Mouse (Mus musculus): ENCODE measurements around the gene Tfe3. TPM values are rescaled to one million over a fixed set of nuclear protein-coding genes. Genes with fewer than 3 reads are reported as not detected.

Tfe3 gene
- polyA plus RNA-seq, 1 experiment from 2014 or later: 30.9 TPM

DNA sequence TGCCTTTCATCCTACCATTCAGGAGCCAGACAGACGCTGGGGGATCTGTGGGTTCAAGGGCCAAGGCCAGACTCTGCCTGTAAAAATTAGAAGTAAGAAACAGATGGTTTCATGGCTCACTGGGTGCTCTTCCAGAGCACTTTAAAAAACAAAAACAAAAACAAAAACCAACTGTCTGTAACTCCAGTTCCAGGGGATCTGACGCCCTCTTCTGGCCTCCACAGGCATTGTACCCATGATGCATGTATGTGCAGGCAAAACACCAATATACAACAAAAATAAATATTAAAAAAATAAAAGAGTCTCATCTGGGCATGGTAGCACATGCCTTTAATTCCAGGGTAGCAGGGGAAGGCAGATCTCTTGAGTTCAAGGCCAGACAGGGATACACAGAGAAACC lies 10.4 kb downstream of the Tfe3 start:
- no peak for ATAC-seq (ENCODE audit: low FRiP score, low TSS enrichment)
- 52% methylated on average over 2 of the region's 2 CpGs for WGBS
- Histone ChIP-seq H3K36me3 (ENCODE audit: insufficient read depth, low read length) (peaks cover 28% of the 10 kb centered on the region), H3K4me2 (replicated peaks; ENCODE audit: low read depth, low read length) (no peak overlapping the region), H3K4me1 (ENCODE audit: insufficient read depth, low read length) (no peaks in the 10 kb centered on the region), H3K27me3 (ENCODE audit: insufficient read depth, low read length) (no peaks in the 10 kb centered on the region), H3K9ac (replicated peaks; ENCODE audit: low read length) (no peak overlapping the region), H3K4me3 (ENCODE audit: low read length) (no peak overlapping the region), H3K27ac (ENCODE audit: low read length) (no peak overlapping the region), H3K9me3 (ENCODE audit: low read length) (no peaks in the 10 kb centered on the region)

DNA sequence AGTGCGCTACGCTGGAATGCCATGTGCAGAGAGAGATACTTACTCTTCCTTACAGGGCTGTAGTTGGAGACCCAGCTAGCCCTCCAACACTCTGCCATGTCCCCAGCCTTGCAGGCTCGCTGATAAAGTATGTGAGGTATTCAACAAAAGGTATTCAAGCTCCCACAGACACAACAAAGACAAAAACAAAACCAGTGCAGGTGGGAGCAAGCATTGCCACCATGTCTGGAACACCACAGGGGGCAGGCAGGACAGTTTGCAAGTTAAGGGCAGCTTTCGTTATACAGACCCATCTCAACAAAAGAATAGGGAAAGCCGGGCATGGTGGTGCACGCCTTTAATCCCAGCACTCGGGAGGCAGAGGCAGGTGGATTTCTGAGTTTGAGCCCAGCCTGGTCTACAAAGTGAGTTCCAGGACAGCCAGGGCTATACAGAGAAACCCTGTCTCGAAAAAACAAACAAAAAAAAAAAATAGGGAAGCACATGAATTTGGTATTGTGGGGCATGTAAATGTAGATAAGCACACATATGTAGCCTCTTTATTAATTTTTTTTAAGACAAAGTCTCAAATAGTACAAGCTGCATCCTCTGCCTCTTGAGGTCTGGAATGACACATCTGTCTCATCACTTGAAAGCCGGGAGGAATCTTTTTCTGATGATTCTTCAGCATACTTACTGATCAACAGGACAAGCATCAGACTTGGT lies 13.3 kb downstream of the Tfe3 start:
- Histone ChIP-seq H3K9me3 (ENCODE audit: low read length) (no peaks in the 10 kb centered on the region), H3K4me2 (replicated peaks; ENCODE audit: low read depth, low read length) (no peak overlapping the region), H3K9ac (replicated peaks; ENCODE audit: low read length) (no peak overlapping the region), H3K36me3 (ENCODE audit: insufficient read depth, low read length) (peaks cover 18% of the 10 kb centered on the region), H3K27me3 (ENCODE audit: insufficient read depth, low read length) (no peaks in the 10 kb centered on the region), H3K4me3 (ENCODE audit: low read length) (no peak overlapping the region), H3K27ac (ENCODE audit: low read length) (no peak overlapping the region), H3K4me1 (ENCODE audit: insufficient read depth, low read length) (no peaks in the 10 kb centered on the region)
- no peak for ATAC-seq (ENCODE audit: low FRiP score, low TSS enrichment)
- WGBS: 74% methylated on average over 9 of the region's 9 CpGs

DNA sequence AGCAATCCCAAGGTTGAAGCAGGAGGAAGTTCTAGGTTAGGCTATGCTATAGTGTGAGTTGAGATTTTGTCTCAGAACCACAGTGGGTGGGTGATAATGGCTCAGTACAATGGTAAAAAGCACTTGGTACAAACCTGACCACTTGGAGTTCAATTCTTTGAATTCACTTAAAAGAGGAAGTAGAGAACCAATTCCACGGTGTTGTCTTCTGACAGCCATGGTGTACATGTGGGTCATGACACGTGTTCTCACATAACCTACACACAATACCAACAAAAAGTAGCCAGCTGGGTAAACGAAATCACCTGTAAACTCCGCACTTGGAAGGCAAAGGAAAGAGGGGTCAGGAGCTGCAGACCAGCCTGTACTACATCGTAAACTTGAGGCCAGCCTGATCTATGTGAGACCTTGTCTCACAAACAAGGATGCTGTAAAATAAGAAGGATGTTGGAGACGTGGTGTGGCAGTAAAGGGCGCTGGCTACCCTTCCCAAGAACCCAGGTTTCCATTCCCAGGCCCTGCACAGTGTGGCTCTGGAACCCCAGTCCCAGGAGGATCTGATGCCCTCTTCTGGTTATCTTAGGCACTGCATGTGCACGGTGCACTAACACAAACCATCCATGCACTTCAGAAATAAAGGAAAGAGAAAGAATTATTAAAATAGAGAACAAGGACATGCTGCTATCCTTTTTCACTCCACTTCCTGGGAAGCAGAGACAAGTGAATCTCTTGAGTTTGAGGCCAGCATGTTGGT lies 14.1 kb downstream of the Tfe3 start:
- Histone ChIP-seq H3K4me2 (replicated peaks; ENCODE audit: low read depth, low read length) (no peak overlapping the region), H3K4me1 (ENCODE audit: insufficient read depth, low read length) (no peaks in the 10 kb centered on the region), H3K27ac (ENCODE audit: low read length) (no peak overlapping the region), H3K4me3 (ENCODE audit: low read length) (no peak overlapping the region), H3K36me3 (ENCODE audit: insufficient read depth, low read length) (peaks cover 14% of the 10 kb centered on the region; the same call in 1 of the 2 replicates), H3K9me3 (ENCODE audit: low read length) (no peaks in the 10 kb centered on the region), H3K27me3 (ENCODE audit: insufficient read depth, low read length) (no peaks in the 10 kb centered on the region), H3K9ac (replicated peaks; ENCODE audit: low read length) (no peak overlapping the region)
- 48% methylated on average over 8 of the region's 8 CpGs for WGBS
- ATAC-seq (ENCODE audit: low FRiP score, low TSS enrichment): peak; percentile 71; the same call in 1 of the 2 replicates

DNA sequence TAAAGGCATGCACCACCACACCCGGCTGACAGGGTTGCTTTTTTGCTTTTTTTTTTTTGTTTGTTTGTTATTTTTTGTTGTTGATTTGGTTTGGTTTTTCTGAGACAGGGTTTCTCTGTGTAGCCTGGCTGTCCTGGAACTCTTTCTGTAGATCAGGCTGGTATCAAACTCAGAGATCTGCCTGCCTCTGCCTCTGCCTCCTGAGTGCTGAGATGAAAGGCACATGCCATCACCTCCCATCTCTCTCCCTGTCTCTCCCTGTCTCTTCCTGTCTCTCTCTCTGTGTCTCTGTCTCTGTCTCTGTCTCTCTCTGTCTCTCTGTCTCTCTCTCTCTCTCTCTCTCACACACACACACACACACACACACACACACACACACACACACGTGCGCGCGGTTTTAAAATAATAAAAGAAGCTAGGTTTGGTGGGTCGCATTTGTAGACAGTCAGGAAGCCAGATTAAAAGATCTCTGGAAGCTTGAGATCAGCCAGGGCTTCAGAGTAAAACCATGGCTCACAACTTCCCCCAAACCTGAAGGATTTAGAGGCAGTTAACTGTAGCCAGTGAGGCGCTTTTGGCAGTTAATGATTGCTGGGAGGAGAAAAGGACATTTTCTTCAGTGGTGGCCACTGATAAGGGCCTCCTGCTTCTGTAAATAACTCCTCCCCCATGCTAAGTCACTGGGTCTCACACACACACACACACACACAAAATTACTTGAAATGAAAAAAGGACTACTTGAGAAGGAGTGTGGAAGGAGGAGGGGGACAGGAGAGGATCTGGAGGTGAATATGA lies 16.3 kb downstream of the Tfe3 start:
- H3K9ac ChIP-seq (replicated peaks; ENCODE audit: low read length): no peak overlapping the region
- no peak overlapping the region for H3K4me3 ChIP-seq (ENCODE audit: low read length)
- no peak for ATAC-seq (ENCODE audit: low FRiP score, low TSS enrichment)
- no peaks in the 10 kb centered on the region for H3K4me1 ChIP-seq (ENCODE audit: insufficient read depth, low read length)
- H3K27ac ChIP-seq (ENCODE audit: low read length): no peak overlapping the region
- no peak overlapping the region for H3K4me2 ChIP-seq (replicated peaks; ENCODE audit: low read depth, low read length)
- no peaks in the 10 kb centered on the region for H3K9me3 ChIP-seq (ENCODE audit: low read length)
- WGBS: 77% methylated on average over 7 of the region's 7 CpGs
- H3K36me3 ChIP-seq (ENCODE audit: insufficient read depth, low read length): 0 out of 2 replicates have a peak, but pooled peaks cover 7% of the 10 kb centered on the region
- H3K27me3 ChIP-seq (ENCODE audit: insufficient read depth, low read length): no peaks in the 10 kb centered on the region

DNA sequence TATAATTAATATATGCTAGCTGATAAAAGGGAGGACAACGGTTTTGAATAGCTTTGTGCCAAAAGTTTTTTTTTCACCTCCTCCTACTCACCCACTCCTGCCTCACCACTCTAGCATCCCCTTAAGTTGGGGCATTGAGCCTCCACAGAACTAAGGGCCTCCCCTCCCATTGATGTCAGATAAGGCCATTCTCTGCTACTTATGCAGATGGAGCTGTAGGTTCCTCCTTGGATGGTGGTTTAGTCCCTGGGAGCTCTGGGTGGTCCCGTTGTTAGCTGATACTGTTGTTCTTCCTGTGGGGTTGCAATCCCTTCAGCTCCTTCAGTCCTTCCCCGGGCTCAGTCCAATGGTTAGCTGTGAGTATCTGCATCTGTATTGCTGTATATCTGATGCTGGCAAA lies 16.9 kb downstream of the Tfe3 start:
- H3K4me1 ChIP-seq (ENCODE audit: insufficient read depth, low read length): no peaks in the 10 kb centered on the region
- no peaks in the 10 kb centered on the region for H3K9me3 ChIP-seq (ENCODE audit: low read length)
- 20% methylated on average over 3 of the region's 3 CpGs for WGBS
- H3K36me3 ChIP-seq (ENCODE audit: insufficient read depth, low read length): 0 out of 2 replicates have a peak, but pooled peaks cover under 1% of the 10 kb centered on the region
- no peak overlapping the region for H3K4me3 ChIP-seq (ENCODE audit: low read length)
- no peak overlapping the region for H3K9ac ChIP-seq (replicated peaks; ENCODE audit: low read length)
- ATAC-seq (ENCODE audit: low FRiP score, low TSS enrichment): no peak
- no peaks in the 10 kb centered on the region for H3K27me3 ChIP-seq (ENCODE audit: insufficient read depth, low read length)
- H3K4me2 ChIP-seq (replicated peaks; ENCODE audit: low read depth, low read length): no peak overlapping the region
- no peak overlapping the region for H3K27ac ChIP-seq (ENCODE audit: low read length)

DNA sequence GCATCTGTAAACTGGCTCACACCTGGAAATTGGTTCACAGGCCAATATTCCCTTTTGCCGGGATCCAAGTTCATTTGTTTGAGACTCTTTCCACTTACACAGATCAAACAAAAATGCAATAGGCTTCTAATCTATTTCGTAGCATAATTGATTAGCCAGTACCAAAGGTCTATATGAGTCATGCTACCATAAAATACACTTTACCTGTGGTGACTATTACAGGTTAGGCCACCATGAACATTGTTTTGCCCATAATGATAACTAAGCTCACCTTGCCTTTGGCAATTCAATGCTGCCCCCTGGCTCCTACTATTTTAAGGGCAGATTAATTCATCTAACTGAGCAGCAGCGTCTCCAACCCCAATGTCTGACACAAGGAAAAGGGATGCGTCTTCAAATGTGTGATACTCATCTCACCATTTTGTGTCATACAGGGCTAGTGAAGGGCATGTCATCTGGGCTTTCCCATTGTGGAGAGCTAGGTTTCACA lies 20.3 kb downstream of the Tfe3 start:
- no peak overlapping the region for H3K9ac ChIP-seq (replicated peaks; ENCODE audit: low read length)
- 72% methylated on average over 4 of the region's 4 CpGs for WGBS

DNA sequence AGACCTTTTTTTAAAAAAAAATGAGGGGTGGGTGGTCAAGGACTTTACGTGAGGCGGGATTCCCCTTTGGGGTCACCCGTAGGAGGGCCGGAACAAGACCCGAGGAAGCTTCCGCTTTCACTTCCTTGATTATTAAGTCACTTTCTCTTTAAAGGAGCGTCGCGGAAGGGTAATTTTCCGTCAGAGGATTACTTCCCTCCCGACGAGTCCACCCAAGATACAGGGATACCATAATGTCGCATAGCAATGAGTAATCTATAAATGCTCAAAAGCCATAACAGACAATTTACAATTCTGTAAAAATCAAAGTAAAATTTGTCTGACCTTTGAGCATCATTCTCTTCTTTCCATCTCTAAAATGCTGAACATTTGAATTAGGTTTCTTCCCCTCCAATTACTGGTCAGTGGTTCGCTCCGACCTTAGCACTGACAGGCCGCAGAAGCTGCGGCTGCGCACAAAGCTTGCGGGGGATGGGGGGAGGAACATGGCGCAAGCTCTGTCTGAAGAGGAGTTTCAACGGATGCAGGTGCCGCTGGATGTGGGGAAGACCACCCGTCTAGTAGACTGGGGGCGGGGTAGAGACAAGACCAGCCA lies 27.3 kb downstream of the Tfe3 start, which contains the start of gene Gripap1:
Gripap1 (plus strand) TSS at position 224 of the 595 bp plus-strand sequence.
- no peaks in the 10 kb centered on the region for H3K27me3 ChIP-seq (ENCODE audit: insufficient read depth, low read length)
- H3K4me1 ChIP-seq (ENCODE audit: insufficient read depth, low read length): no peaks in the 10 kb centered on the region
- H3K9ac ChIP-seq (replicated peaks; ENCODE audit: low read length): peak within 1 kb of the TSS; percentile 69
- H3K36me3 ChIP-seq (ENCODE audit: insufficient read depth, low read length): no peaks in the 10 kb centered on the region
- H3K4me2 ChIP-seq (replicated peaks; ENCODE audit: low read depth, low read length): peak within 1 kb of the TSS; percentile 67
- H3K4me3 ChIP-seq (ENCODE audit: low read length): peak within 1 kb of the TSS; percentile 59
- H3K9me3 ChIP-seq (ENCODE audit: low read length): no peaks in the 10 kb centered on the region
- ATAC-seq (ENCODE audit: low FRiP score, low TSS enrichment): peak; percentile 89
- WGBS: 15% methylated on average over 24 of the region's 24 CpGs
- no peak within 1 kb of the TSS for H3K27ac ChIP-seq (ENCODE audit: low read length)

More for the DNA sequence above, 20.3 kb downstream of the Tfe3 start:
- Histone ChIP-seq H3K36me3 (ENCODE audit: insufficient read depth, low read length) (no peaks in the 10 kb centered on the region), H3K27me3 (ENCODE audit: insufficient read depth, low read length) (no peaks in the 10 kb centered on the region), H3K4me2 (replicated peaks; ENCODE audit: low read depth, low read length) (no peak overlapping the region), H3K4me1 (ENCODE audit: insufficient read depth, low read length) (no peaks in the 10 kb centered on the region), H3K4me3 (ENCODE audit: low read length) (no peak overlapping the region), H3K27ac (ENCODE audit: low read length) (no peak overlapping the region), H3K9me3 (ENCODE audit: low read length) (no peaks in the 10 kb centered on the region)
- no peak for ATAC-seq (ENCODE audit: low FRiP score, low TSS enrichment)

DNA sequence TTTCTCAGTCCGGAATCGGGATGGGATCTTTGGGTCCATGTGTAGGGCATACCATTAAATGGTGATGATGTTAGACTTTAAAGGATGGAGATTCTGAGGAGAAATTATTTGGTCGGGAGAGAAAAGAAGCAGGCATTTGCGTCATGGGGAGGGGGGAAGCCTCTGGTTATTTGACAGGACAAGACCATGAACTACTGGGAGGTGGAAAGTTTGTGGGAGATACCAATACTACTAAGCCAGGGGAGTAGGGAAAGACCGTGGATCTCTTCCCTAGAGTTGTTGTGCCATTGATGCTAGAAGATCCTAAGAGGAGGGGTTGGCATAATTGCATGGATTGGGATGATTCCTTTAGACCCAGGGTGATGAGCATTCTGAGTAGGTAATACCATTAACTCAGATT lies 27.9 kb downstream of the Tfe3 start:
- Histone ChIP-seq H3K27me3 (ENCODE audit: insufficient read depth, low read length) (no peaks in the 10 kb centered on the region), H3K4me2 (replicated peaks; ENCODE audit: low read depth, low read length) (peak overlapping the region; percentile 67), H3K36me3 (ENCODE audit: insufficient read depth, low read length) (no peaks in the 10 kb centered on the region), H3K27ac (ENCODE audit: low read length) (no peak overlapping the region), H3K4me1 (ENCODE audit: insufficient read depth, low read length) (no peaks in the 10 kb centered on the region), H3K9ac (replicated peaks; ENCODE audit: low read length) (peak overlapping the region; percentile 69), H3K4me3 (ENCODE audit: low read length) (peak overlapping the region; percentile 59), H3K9me3 (ENCODE audit: low read length) (no peaks in the 10 kb centered on the region)
- peak; percentile 31; the same call in 1 of the 2 replicates for ATAC-seq (ENCODE audit: low FRiP score, low TSS enrichment)
- 32% methylated on average over 5 of the region's 5 CpGs for WGBS

DNA sequence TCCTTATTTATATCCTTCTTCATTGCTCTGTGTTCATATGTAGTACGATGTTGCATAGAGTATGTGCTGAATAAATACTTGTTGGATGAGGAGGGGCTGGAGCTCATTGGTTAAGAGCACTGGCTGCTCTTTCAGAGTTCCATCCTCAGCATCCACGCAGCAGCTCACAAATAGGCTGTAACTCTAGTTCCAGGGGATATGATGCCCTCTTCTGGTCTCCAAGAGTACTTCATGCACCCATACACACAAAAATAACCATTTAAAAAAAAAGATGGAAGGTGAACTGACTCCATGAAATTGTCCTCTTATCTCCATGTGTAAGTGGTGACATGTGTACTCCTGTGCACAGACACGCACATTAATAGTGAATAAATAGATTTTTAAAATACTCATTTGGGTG lies 31.0 kb downstream of the Tfe3 start:
- WGBS: 48% methylated on average over 3 of the region's 3 CpGs
- no peak for ATAC-seq (ENCODE audit: low FRiP score, low TSS enrichment)

More for the DNA sequence above, 31.0 kb downstream of the Tfe3 start:
- H3K36me3 ChIP-seq (ENCODE audit: insufficient read depth, low read length): 0 out of 2 replicates have a peak, but pooled peaks cover 5% of the 10 kb centered on the region
- no peaks in the 10 kb centered on the region for H3K27me3 ChIP-seq (ENCODE audit: insufficient read depth, low read length)
- no peaks in the 10 kb centered on the region for H3K9me3 ChIP-seq (ENCODE audit: low read length)
- H3K4me3 ChIP-seq (ENCODE audit: low read length): no peak overlapping the region
- no peak overlapping the region for H3K4me2 ChIP-seq (replicated peaks; ENCODE audit: low read depth, low read length)
- H3K27ac ChIP-seq (ENCODE audit: low read length): no peak overlapping the region
- no peak overlapping the region for H3K9ac ChIP-seq (replicated peaks; ENCODE audit: low read length)
- no peaks in the 10 kb centered on the region for H3K4me1 ChIP-seq (ENCODE audit: insufficient read depth, low read length)
